Mouse (Mus musculus) limb, embryonic 11.5 days (tissue): ENCODE results near the gene Eif4g1. TPM values are rescaled to one million over a fixed set of nuclear protein-coding genes. Genes with fewer than 3 reads are reported as not detected.

Experiments
- polyA plus RNA-seq: library from polyadenylated mRNA; unstranded; fragments of >200 nt; fragmentation: Nextera tagmentation; extraction: Ambion mirVana; gene quantifications from 2 replicates; pipeline ENCODE4 v1.2.1, GENCODE M21; 2014

The Eif4g1 gene
- polyA plus RNA-seq, 1 experiment from 2014 or later = 170 TPM

Other genes starting within 250 kb of the Eif4g1 start
- gene Abcc5, start 241.9 kb upstream of the Eif4g1 start, polyA plus RNA-seq = 46.1 and 54.5 TPM in 2 replicates
- 143 and 151 TPM in 2 replicates for gene Eif2b5, start 169.5 kb upstream of the Eif4g1 start, polyA plus RNA-seq
- 40.4 and 46.2 TPM in 2 replicates for gene Dvl3, start 151.3 kb upstream of the Eif4g1 start, polyA plus RNA-seq
- 597 and 631 TPM in 2 replicates for gene Ap2m1, start 132.8 kb upstream of the Eif4g1 start, polyA plus RNA-seq
- 51.4 and 52.6 TPM in 2 replicates for gene Abcf3, start 119.7 kb upstream of the Eif4g1 start, polyA plus RNA-seq
- gene Vwa5b2, start 78.8 kb upstream of the Eif4g1 start, polyA plus RNA-seq = 0.23 and 0.55 TPM in 2 replicates
- 33.8 and 42.1 TPM in 2 replicates for gene Eef1akmt4, start 56.7 kb upstream of the Eif4g1 start, polyA plus RNA-seq
- gene Gm49333, start 56.7 kb upstream of the Eif4g1 start, polyA plus RNA-seq = not detected in 2 replicates
- 53.4 and 55.4 TPM in 2 replicates for gene Alg3, start 56.6 kb upstream of the Eif4g1 start, polyA plus RNA-seq
- 0.87 and 1.2 TPM in 2 replicates for gene Camk2n2, start 47.0 kb upstream of the Eif4g1 start, polyA plus RNA-seq
- gene Ece2, start 38.5 kb upstream of the Eif4g1 start, polyA plus RNA-seq = 3.0 and 3.4 TPM in 2 replicates
- gene Psmd2, start 16.7 kb upstream of the Eif4g1 start, polyA plus RNA-seq = 480 and 491 TPM in 2 replicates
- 3.5 and 4.1 TPM in 2 replicates for gene Fam131a, start 24.9 kb downstream of the Eif4g1 start, polyA plus RNA-seq
- gene Polr2h, start 49.4 kb downstream of the Eif4g1 start, polyA plus RNA-seq = 136 and 140 TPM in 2 replicates
- gene Clcn2, start 49.4 kb downstream of the Eif4g1 start, polyA plus RNA-seq = 21.0 and 23.1 TPM in 2 replicates
- gene Chrd, start 64.8 kb downstream of the Eif4g1 start, polyA plus RNA-seq = 2.0 and 3.4 TPM in 2 replicates
- 0.28 and 0.71 TPM in 2 replicates for gene Thpo, start 66.2 kb downstream of the Eif4g1 start, polyA plus RNA-seq